Mouse (Mus musculus) midbrain, embryonic 12.5 days (tissue): ENCODE data around the gene Mrps18a. TPM values are rescaled to one million over a fixed set of nuclear protein-coding genes. Genes with fewer than 3 reads are reported as not detected.
A peak's percentile ranks its signal among the peaks of the same experiment; 100 is the strongest.

Experiments
- ATAC-seq: fragments of 200-750 bp; cut with Nextera tagmentation; 2 replicates; pipeline ENCODE4 v1.8.0; 2017; ENCODE audit warnings: low read depth, moderate TSS enrichment, moderate library complexity; ENCODE audit not compliant: low FRiP score
- H3K27ac ChIP-seq: fragments of 300-500 bp; sonication (generic); replicated peaks from 2 replicates; pipeline ENCODE4 v1.5.1; 2016; ENCODE audit warnings: mild to moderate bottlenecking
- H3K27me3 ChIP-seq: fragments of 300-500 bp; sonication (generic); 2 replicates; pipeline ENCODE4 v1.6.1; 2016; ENCODE audit warnings: mild to moderate bottlenecking
- H3K36me3 ChIP-seq: fragments of 300-500 bp; sonication (generic); 2 replicates; pipeline ENCODE4 v1.6.1; 2016
- H3K4me1 ChIP-seq: fragments of 300-500 bp; sonication (generic); 2 replicates; pipeline ENCODE4 v1.6.1; 2016
- H3K4me2 ChIP-seq: fragments of 300-500 bp; sonication (generic); replicated peaks from 2 replicates; pipeline ENCODE4 v1.6.1; 2016; ENCODE audit warnings: mild to moderate bottlenecking, moderate library complexity
- H3K4me3 ChIP-seq: fragments of 300-500 bp; sonication (generic); 2 replicates; pipeline ENCODE4 v1.5.1; 2016; ENCODE audit warnings: mild to moderate bottlenecking
- H3K9ac ChIP-seq: fragments of 300-500 bp; sonication (generic); replicated peaks from 2 replicates; pipeline ENCODE4 v1.6.1; 2016; ENCODE audit warnings: mild to moderate bottlenecking, moderate library complexity
- H3K9me3 ChIP-seq: fragments of 300-500 bp; sonication (generic); 2 replicates; pipeline ENCODE4 v1.6.1; 2016; ENCODE audit warnings: mild to moderate bottlenecking
- WGBS: fragments of 180-500 bp; shearing (Covaris S2); methylation state at CpG from one replicate; pipeline ENCODE4 v1.1.7; 2016; 5-methylcytosine and 5-hydroxymethylcytosine counted together
- polyA plus RNA-seq: library from polyadenylated mRNA; unstranded; fragments of >200 nt; fragmentation: Nextera tagmentation; extraction: Ambion mirVana; gene quantifications from 2 replicates; pipeline ENCODE4 v1.2.1, GENCODE M21; 2016

The Mrps18a gene
- polyA plus RNA-seq, 1 experiment from 2014 or later, result 123 TPM

DNA sequence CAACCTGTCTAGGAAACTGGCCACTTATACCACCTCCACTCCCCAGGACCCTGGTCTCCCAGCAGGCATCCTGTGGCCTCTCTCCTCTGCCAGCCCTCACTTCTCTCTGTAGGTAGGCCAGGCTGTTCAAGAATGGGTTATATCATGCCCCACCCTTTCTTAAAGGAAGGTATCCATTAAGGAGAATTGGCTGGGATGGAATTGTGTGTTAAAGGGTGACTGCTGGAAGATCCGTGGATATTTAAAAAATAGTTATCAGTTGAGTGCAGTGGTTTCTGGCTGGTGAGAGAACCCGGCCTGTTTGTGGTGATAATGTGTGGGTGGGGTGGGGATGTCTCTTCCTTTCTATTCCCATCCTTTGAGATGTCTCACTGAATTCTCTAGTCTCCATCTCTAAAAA, 48.5 kb downstream of the Mrps18a start:
- H3K36me3 ChIP-seq, result peaks cover 6% of the 10 kb centered on the region; the same call in 1 of the 2 replicates
- H3K4me1 ChIP-seq, result peaks cover 25% of the 10 kb centered on the region
- no peak overlapping the region for H3K27ac ChIP-seq

DNA sequence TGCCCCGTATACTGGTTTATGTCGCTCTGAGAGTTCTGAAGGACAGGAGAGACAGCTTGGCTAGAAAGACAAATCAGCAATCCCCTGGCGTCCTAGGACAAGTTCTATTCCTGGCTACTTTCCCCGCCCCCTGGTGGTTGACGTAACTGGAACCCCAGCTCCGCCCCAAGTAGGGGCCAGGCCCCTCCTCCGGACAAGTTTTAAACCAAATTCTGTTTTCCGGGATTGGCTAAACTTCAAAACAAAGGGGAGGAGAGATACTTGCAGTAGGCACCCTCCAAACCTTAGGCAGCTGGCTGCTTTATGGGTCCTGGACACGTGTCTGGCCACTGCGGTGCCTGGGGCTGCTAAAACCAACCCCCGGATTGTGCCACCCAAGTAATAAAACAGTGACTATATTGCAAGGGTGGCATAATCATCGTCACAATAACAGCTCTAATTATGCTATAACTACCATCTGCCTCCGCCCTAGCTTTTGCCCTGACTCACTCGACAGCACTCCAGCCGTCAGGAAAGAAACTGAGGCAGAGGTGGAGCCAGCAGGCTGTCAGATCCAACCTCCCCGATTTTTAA, 49.4 kb downstream of the Mrps18a start:
- Histone ChIP-seq H3K27ac (peak overlapping the region; percentile 79), H3K9me3 (no peaks in the 10 kb centered on the region), H3K4me2 (peak overlapping the region; percentile 78), H3K4me3 (peak overlapping the region; percentile 83), H3K27me3 (no peaks in the 10 kb centered on the region), H3K36me3 (peaks cover 15% of the 10 kb centered on the region), H3K9ac (peak overlapping the region; percentile 55), H3K4me1 (peaks cover 25% of the 10 kb centered on the region)
- under 1% methylated on average over 16 of the region's 16 CpGs for WGBS
- peak; percentile 69 for ATAC-seq

More for the DNA sequence above, 48.5 kb downstream of the Mrps18a start:
- no peak for ATAC-seq
- 71% methylated on average over 2 of the region's 2 CpGs for WGBS
- H3K4me3 ChIP-seq, result no peak overlapping the region
- H3K4me2 ChIP-seq, result no peak overlapping the region
- H3K9me3 ChIP-seq, result no peaks in the 10 kb centered on the region
- H3K27me3 ChIP-seq, result no peaks in the 10 kb centered on the region
- no peak overlapping the region for H3K9ac ChIP-seq

DNA sequence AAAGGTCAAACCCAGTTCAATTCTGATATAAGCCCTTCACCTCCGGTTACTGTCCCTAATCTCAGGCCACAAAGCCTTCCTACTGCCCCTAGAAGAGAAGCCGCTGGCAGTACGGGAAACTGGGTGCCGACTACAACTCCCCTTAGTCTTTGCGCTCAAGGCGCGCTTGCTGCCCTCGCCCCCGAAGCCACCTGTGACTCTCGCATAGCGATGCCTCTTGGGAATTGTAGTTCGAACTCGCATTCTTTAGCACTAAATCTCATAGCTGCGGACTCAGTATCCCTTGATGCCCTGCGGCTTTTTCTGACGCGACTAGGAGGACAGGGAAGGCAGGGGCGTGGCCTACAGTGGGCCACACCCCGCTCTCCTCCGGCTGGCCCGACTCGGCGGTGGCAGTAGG, 49.9 kb downstream of the Mrps18a start, which contains the start of gene Gtpbp2:
Gtpbp2 (plus strand) TSS at position 347 of the 400 bp plus-strand sequence.
- H3K9me3 ChIP-seq, result no peaks in the 10 kb centered on the region
- peaks cover 20% of the 10 kb centered on the region for H3K36me3 ChIP-seq
- H3K4me1 ChIP-seq, result peaks cover 25% of the 10 kb centered on the region
- peak within 1 kb of the TSS; percentile 73 for H3K9ac ChIP-seq
- peak; percentile 93 for ATAC-seq
- H3K4me3 ChIP-seq, result peak within 1 kb of the TSS; percentile 83
- H3K27me3 ChIP-seq, result no peaks in the 10 kb centered on the region
- under 1% methylated on average over 23 of the region's 23 CpGs for WGBS
- H3K27ac ChIP-seq, result peak within 1 kb of the TSS; percentile 79
- H3K4me2 ChIP-seq, result peak within 1 kb of the TSS; percentile 78

DNA sequence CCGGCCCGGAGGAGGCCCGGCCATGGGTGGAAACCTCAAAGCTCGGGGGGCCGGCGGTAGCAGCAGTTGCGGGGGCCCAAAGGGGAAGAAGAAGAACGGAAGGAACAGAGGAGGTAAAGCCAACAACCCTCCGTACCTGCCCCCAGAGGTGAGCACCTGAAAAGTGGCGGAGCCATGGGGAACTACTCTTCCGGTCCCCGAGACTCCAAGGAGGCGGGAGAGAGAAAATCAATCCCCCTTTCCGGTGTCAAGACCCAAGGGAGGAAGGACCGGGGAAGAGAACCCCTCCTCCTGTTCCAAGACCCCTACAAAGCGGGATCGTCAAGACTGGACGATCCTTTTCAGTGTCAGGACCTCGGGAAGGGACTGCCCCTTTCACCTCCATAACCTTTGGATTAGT, 50.4 kb downstream of the Mrps18a start:
- Histone ChIP-seq H3K9ac (peak overlapping the region; percentile 73), H3K27ac (peak overlapping the region; percentile 68), H3K4me2 (peak overlapping the region; percentile 63), H3K27me3 (no peaks in the 10 kb centered on the region), H3K36me3 (peaks cover 25% of the 10 kb centered on the region), H3K4me3 (peak overlapping the region; percentile 83), H3K9me3 (no peaks in the 10 kb centered on the region), H3K4me1 (peaks cover 25% of the 10 kb centered on the region)
- WGBS, result under 1% methylated on average over 19 of the region's 19 CpGs
- ATAC-seq, result peak; percentile 42

DNA sequence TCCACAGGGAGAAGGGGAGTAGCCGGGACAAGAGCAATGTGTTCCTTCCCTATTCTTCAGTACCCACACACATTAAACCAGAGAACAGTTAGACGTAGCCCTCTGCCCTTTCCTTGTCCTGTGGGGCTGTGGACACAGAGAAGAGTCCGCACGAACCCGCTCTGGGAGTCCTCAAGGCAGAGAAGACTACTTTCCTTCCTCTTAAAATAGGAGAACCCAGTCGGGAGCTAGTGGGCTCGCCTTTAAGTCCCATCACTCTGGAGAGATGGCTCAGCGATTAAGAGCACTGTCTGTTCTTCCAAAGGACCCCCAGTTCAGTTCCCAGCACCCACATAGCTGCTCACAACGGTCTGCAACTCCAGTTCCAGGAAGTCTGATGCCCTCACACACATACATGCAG, 50.9 kb downstream of the Mrps18a start:
- no peak for ATAC-seq
- Histone ChIP-seq H3K36me3 (peaks cover 30% of the 10 kb centered on the region), H3K9me3 (no peaks in the 10 kb centered on the region), H3K4me3 (peak overlapping the region; percentile 83), H3K27me3 (no peaks in the 10 kb centered on the region), H3K9ac (peak overlapping the region; percentile 73), H3K4me1 (peaks cover 25% of the 10 kb centered on the region), H3K4me2 (peak overlapping the region; percentile 63), H3K27ac (peak overlapping the region; percentile 68; the same call in 1 of the 2 replicates)
- WGBS, result 54% methylated on average over 9 of the region's 9 CpGs

DNA sequence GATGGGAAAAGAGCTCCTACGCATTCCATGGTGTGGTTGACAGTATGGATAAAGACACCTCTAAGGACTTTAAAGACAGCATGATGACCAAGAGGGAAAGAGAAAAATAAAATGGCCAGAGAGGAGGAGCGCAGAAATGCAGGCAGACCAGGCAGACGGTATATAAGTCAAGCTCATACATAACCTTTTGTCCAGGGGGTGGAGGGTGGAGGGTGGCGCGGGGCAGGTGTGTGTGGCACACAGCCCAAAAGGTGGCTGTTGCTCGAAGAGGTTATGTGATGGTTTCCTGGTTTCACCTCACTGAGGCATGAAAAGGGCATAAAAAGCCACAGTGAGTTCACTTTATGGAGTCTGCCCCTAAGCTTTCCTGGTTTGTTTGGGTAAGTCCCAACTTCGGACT, 51.8 kb downstream of the Mrps18a start:
- ATAC-seq, result no peak
- Histone ChIP-seq H3K4me1 (peaks cover 25% of the 10 kb centered on the region), H3K9me3 (no peaks in the 10 kb centered on the region), H3K36me3 (peaks cover 39% of the 10 kb centered on the region), H3K4me3 (no peak overlapping the region), H3K27ac (no peak overlapping the region), H3K9ac (no peak overlapping the region), H3K27me3 (no peaks in the 10 kb centered on the region), H3K4me2 (peak overlapping the region; percentile 63; the same call in 1 of the 2 replicates)
- 95% methylated on average over 7 of the region's 7 CpGs for WGBS

DNA sequence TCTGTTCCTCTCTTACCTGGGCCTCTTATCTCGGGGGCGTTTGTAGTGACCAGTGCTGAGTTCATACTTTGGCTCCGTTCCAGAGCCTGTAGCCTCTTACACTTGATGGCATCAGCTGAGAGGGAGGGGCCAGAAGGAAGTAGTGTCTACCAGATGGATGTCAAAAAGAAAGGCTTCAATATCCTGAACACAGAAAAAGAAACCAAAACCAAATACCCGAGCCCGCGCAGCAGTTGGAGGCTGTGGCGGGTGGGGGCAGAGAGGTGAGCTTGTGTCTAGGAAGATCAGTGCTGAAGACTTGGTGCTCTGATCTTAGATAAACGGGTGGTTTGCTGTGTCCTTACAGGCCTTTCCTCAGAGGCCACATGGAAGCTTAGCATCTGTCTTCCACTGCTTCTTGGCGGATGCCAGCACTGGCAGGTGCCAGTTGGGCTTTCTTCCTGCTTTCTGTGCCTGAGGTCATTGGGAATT, 52.2 kb downstream of the Mrps18a start:
- Histone ChIP-seq H3K36me3 (peaks cover 43% of the 10 kb centered on the region), H3K4me3 (no peak overlapping the region), H3K27ac (no peak overlapping the region), H3K9me3 (no peaks in the 10 kb centered on the region), H3K27me3 (no peaks in the 10 kb centered on the region), H3K4me2 (0 out of 2 replicates have a peak overlapping the region, but pooled peaks have one; percentile 9), H3K4me1 (peaks cover 25% of the 10 kb centered on the region), H3K9ac (no peak overlapping the region)
- WGBS, result 92% methylated on average over 9 of the region's 9 CpGs
- no peak for ATAC-seq

DNA sequence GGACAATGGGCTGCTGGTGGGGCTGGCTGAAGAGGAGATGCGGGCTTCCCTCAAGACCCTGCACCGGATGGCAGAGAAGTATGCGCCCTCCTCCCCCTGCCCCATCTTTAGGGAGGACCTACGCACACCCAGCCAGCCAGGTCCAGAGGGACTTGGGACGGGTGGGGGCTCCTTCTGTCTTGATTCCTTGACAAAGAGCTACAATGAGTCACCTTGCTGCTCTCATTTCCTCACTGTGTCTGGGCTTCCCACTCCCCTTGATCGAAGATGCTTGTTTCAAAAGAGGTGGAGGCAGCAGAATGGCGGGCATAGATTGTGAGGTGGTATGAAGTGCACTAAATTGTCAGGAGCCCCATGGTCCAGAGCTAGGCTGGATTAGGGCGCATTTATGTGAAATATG, 53.5 kb downstream of the Mrps18a start:
- no peak overlapping the region for H3K27ac ChIP-seq
- no peaks in the 10 kb centered on the region for H3K9me3 ChIP-seq
- no peak overlapping the region for H3K9ac ChIP-seq
- 94% methylated on average over 8 of the region's 8 CpGs for WGBS
- H3K4me2 ChIP-seq, result no peak overlapping the region
- H3K4me3 ChIP-seq, result no peak overlapping the region
- H3K36me3 ChIP-seq, result peaks cover 55% of the 10 kb centered on the region
- H3K27me3 ChIP-seq, result no peaks in the 10 kb centered on the region
- H3K4me1 ChIP-seq, result peaks cover 25% of the 10 kb centered on the region
- ATAC-seq, result no peak

DNA sequence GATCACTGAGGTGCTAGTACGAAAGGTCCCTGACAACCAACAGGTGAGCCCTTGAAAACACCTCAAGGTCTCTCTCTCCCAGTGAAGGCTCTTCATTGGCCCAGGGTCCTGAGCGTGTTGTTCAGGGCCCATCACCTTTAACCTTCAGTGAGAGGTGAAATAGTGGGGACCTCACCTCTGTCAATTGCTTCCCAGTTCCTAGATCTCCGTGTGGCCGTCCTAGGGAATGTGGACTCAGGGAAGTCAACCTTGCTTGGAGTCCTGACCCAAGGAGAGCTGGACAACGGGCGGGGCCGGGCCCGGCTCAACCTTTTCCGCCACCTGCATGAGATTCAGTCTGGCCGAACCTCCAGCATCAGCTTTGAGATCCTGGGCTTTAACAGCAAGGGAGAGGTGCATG, 54.0 kb downstream of the Mrps18a start:
- H3K4me2 ChIP-seq, result no peak overlapping the region
- H3K36me3 ChIP-seq, result peaks cover 60% of the 10 kb centered on the region
- ATAC-seq, result no peak
- 96% methylated on average over 10 of the region's 10 CpGs for WGBS
- no peak overlapping the region for H3K9ac ChIP-seq
- peaks cover 21% of the 10 kb centered on the region for H3K4me1 ChIP-seq
- no peaks in the 10 kb centered on the region for H3K9me3 ChIP-seq
- H3K27me3 ChIP-seq, result no peaks in the 10 kb centered on the region
- H3K4me3 ChIP-seq, result no peak overlapping the region
- H3K27ac ChIP-seq, result no peak overlapping the region

DNA sequence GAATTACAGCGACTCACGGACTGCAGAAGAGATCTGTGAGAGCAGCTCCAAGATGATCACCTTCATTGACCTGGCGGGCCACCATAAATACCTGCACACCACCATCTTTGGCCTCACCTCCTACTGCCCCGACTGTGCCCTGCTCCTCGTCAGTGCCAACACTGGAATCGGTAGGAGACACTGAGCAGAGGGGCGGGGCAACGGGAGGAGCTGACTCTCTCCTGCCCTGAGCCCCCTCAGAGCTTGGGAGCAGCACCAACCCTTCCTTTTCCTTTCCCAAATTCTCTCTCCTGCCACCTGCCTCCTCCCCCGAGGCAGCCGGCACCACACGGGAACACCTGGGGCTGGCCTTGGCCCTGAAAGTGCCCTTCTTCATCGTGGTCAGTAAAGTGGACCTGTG, 54.7 kb downstream of the Mrps18a start:
- Histone ChIP-seq H3K4me1 (peaks cover 19% of the 10 kb centered on the region), H3K36me3 (peaks cover 67% of the 10 kb centered on the region), H3K9me3 (no peaks in the 10 kb centered on the region), H3K4me2 (no peak overlapping the region), H3K9ac (no peak overlapping the region), H3K27ac (no peak overlapping the region), H3K27me3 (no peaks in the 10 kb centered on the region), H3K4me3 (no peak overlapping the region)
- ATAC-seq, result no peak
- 91% methylated on average over 12 of the region's 12 CpGs for WGBS

DNA sequence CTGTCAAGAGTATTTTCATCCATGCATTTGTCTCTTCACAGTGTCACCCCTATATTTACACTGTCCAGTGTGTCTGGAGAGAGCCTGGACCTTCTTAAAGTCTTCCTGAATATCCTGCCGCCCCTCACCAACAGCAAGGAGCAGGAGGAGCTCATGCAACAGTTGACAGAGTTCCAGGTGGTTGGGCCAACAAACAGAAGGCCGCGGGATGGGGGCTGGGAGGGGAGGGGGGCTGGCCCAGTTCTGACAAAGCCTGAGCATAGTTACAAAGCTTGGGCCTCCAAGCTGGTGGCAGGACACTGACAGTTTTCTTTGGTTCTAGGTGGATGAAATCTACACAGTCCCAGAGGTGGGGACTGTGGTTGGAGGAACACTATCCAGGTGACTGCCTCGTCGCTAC, 55.5 kb downstream of the Mrps18a start:
- H3K9ac ChIP-seq, result no peak overlapping the region
- WGBS, result 89% methylated on average over 5 of the region's 5 CpGs
- no peak overlapping the region for H3K4me3 ChIP-seq
- H3K36me3 ChIP-seq, result peaks cover 69% of the 10 kb centered on the region
- ATAC-seq, result no peak
- H3K9me3 ChIP-seq, result no peaks in the 10 kb centered on the region
- no peak overlapping the region for H3K4me2 ChIP-seq
- H3K27ac ChIP-seq, result no peak overlapping the region
- peaks cover 19% of the 10 kb centered on the region for H3K4me1 ChIP-seq
- no peaks in the 10 kb centered on the region for H3K27me3 ChIP-seq

DNA sequence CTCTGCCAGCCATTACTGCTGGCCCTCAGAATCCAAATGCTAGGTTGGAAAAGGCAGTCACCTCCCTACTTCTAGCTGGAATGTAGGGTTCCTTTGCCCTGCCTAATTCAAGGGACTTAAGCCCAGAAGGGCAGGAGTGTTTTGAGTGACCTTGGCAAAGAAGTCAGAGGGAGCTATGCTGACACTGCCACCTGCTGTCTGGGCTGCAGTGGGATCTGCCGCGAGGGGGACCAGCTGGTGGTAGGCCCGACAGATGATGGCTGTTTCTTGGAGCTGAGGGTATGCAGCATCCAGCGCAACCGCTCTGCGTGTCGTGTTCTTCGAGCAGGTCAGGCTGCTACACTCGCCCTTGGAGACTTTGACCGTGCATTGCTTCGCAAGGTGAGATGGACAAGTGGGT, 56.2 kb downstream of the Mrps18a start:
- Histone ChIP-seq H3K4me1 (peaks cover 12% of the 10 kb centered on the region), H3K9me3 (no peaks in the 10 kb centered on the region), H3K4me3 (no peak overlapping the region), H3K9ac (no peak overlapping the region), H3K27me3 (no peaks in the 10 kb centered on the region), H3K27ac (no peak overlapping the region), H3K4me2 (no peak overlapping the region), H3K36me3 (peaks cover 73% of the 10 kb centered on the region)
- 88% methylated on average over 11 of the region's 11 CpGs for WGBS
- no peak for ATAC-seq

DNA sequence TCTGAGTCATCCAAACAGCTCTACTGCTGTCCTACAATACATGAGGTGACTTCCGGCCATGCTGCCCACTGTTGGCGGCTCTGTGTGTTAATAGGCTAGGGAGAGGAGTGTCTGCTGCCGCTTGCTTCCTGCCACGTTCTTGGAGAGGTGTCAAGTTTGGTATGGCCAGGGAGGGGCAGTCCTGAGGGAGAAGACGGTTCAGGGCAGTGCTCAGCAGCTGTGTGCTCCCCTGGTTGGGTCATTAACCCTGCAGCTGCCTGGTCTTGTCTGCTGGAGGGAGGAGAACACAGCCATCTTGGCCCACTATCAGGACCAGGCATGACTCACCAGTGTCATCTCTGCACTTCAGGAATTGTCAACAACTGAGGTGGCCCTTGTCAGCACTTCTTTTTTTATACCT, 57.5 kb downstream of the Mrps18a start:
- Histone ChIP-seq H3K4me2 (no peak overlapping the region), H3K9me3 (no peaks in the 10 kb centered on the region), H3K4me1 (no peaks in the 10 kb centered on the region), H3K27me3 (no peaks in the 10 kb centered on the region), H3K4me3 (no peak overlapping the region), H3K27ac (no peak overlapping the region), H3K9ac (no peak overlapping the region), H3K36me3 (peaks cover 86% of the 10 kb centered on the region)
- 63% methylated on average over 5 of the region's 5 CpGs for WGBS
- ATAC-seq, result no peak
